Mouse (Mus musculus) heart, adult 2 months (tissue): ENCODE measurements around the gene Rit1. TPM values are rescaled to one million over a fixed set of nuclear protein-coding genes. Genes with fewer than 3 reads are reported as not detected.
"Not testable (repeated sequence)": the region's sequence is repeated elsewhere in the genome, so short reads cannot be mapped to it uniquely, and the experiment has no call there.

ENCODE experiments used
- DNase-seq, 2 experiments: peaks; one replicate each; pipeline ENCODE4 v3.0.0; 2021
- H3K27ac ChIP-seq: fragments of 200-600 bp; 2 replicates; pipeline ENCODE4 v1.8.1; 2022
- H3K27me3 ChIP-seq: fragments of 200-500 bp; 2 replicates; pipeline ENCODE4 v1.6.1; 2012; ENCODE audit warnings: mild to moderate bottlenecking, low read length, inconsistent platforms, mixed read lengths; ENCODE audit not compliant: control insufficient read depth, insufficient read depth
- H3K36me3 ChIP-seq: fragments of 200-500 bp; 2 replicates; pipeline ENCODE4 v1.6.1; 2012; ENCODE audit warnings: low read length, inconsistent platforms; ENCODE audit not compliant: control insufficient read depth, insufficient read depth
- H3K4me1 ChIP-seq: fragments of 200-500 bp; 2 replicates; pipeline ENCODE4 v1.6.1; 2011; ENCODE audit warnings: low read length; ENCODE audit not compliant: control insufficient read depth, insufficient read depth
- H3K4me3 ChIP-seq: fragments of 200-600 bp; 2 replicates; pipeline ENCODE4 v1.8.1; 2022
- H3K79me2 ChIP-seq: fragments of 200-500 bp; replicated peaks from 2 replicates; pipeline ENCODE4 v1.6.1; 2012; ENCODE audit warnings: mild to moderate bottlenecking, inconsistent platforms, low read length, moderate library complexity, mixed read lengths; ENCODE audit not compliant: control insufficient read depth, insufficient read depth
- H3K9ac ChIP-seq: fragments of 200-500 bp; 2 replicates; pipeline ENCODE4 v1.6.1; 2012; ENCODE audit warnings: low read depth, mild to moderate bottlenecking, control low read depth, inconsistent platforms, low read length, mixed read lengths
- CTCF ChIP-seq: fragments of 200-600 bp; IDR thresholded peaks from 2 replicates; pipeline ENCODE4 v1.8.1; 2022; ENCODE audit warnings: antibody characterized with exemption, mild to moderate bottlenecking, moderate library complexity
- EP300 ChIP-seq: fragments of 200-500 bp; IDR thresholded peaks from 2 replicates; pipeline ENCODE4 v1.6.1; 2011; ENCODE audit warnings: low read depth, low read length, control low read depth; ENCODE audit not compliant: insufficient read depth
- POLR2A ChIP-seq: fragments of 200-500 bp; IDR thresholded peaks from 2 replicates; pipeline ENCODE4 v1.6.1; 2011; ENCODE audit warnings: mild to moderate bottlenecking, low read depth, low read length, control low read depth; ENCODE audit not compliant: insufficient read depth
- WGBS: fragments of 180-500 bp; shearing (Covaris S2); methylation state at CpG from one replicate; pipeline ENCODE4 v1.1.7; 2018; 5-methylcytosine and 5-hydroxymethylcytosine counted together
- intact Hi-C: fragments of 180-260 bp; cut with DNase I; formaldehyde crosslinking; loops from one replicate; pipeline ENCODE4 v1.15.1; 2025
- polyA plus RNA-seq: library from polyadenylated mRNA; depleted of rRNA; stranded (reverse); fragments of >200 nt; gene quantifications from 2 replicates; pipeline ENCODE4 v1.2.3, GENCODE M21; 2012
- total RNA-seq, 2 experiments: library from RNA; stranded (reverse); gene quantifications; 2 replicates each; pipeline ENCODE4 v1.2.3; 2021

Gene Rit1
- total and polyA plus RNA-seq, 3 experiments = 57.0 to 98.3 (median 66.6) TPM

- no peaks in the 10 kb centered on the region for H3K79me2 ChIP-seq
- no peak overlapping the region for H3K4me3 ChIP-seq
- peak in 1 of 2 experiments; percentile 16 for DNase-seq
- intact Hi-C loops = loop anchor here (10.0 kb wide), 1 partner anchor 335 kb away; no protein-coding TSS in a partner anchor
- 0 out of 2 replicates have a peak, but pooled peaks cover 2% of the 10 kb centered on the region for H3K4me1 ChIP-seq
- H3K36me3 ChIP-seq = peaks cover 46% of the 10 kb centered on the region
- no peak for TF ChIP-seq POLR2A
- no peak for TF ChIP-seq CTCF
- TF ChIP-seq EP300 = no peak
- H3K9ac ChIP-seq = no peak overlapping the region
- WGBS = 67% methylated on average over 3 of the region's 3 CpGs
- H3K27me3 ChIP-seq = no peaks in the 10 kb centered on the region
- H3K27ac ChIP-seq = peak overlapping the region; percentile 71; the same call in 1 of the 2 replicates
These were observed 16.4 kb upstream of the Rit1 start for GRCm38 (mm10) chr3:88700247-88700646.

- Histone ChIP-seq H3K27ac (peak overlapping the region; percentile 71), H3K4me1 (0 out of 2 replicates have a peak, but pooled peaks cover 2% of the 10 kb centered on the region), H3K4me3 (no peak overlapping the region), H3K79me2 (no peaks in the 10 kb centered on the region), H3K9ac (no peak overlapping the region), H3K36me3 (peaks cover 47% of the 10 kb centered on the region), H3K27me3 (no peaks in the 10 kb centered on the region)
- intact Hi-C loops = loop anchor here (10.0 kb wide), 1 partner anchor 334 kb away; no protein-coding TSS in a partner anchor
- DNase-seq = no peak
- TF ChIP-seq POLR2A = no peak
- no peak for TF ChIP-seq EP300
- no peak for TF ChIP-seq CTCF
- 41% methylated on average over 3 of the region's 3 CpGs for WGBS
These were observed 15.4 kb upstream of the Rit1 start for GRCm38 (mm10) chr3:88701222-88701621.

- Histone ChIP-seq H3K36me3 (peaks cover 29% of the 10 kb centered on the region), H3K4me3 (no peak overlapping the region), H3K79me2 (peaks cover 3% of the 10 kb centered on the region), H3K4me1 (peaks cover 4% of the 10 kb centered on the region), H3K9ac (no peak overlapping the region), H3K27ac (no peak overlapping the region), H3K27me3 (no peaks in the 10 kb centered on the region)
- no peak for TF ChIP-seq POLR2A
- no peak for TF ChIP-seq EP300
- TF ChIP-seq CTCF = no peak
- WGBS = 89% methylated on average over 4 of the region's 4 CpGs
- intact Hi-C loops = loop anchor here (2.0 kb wide), 1 partner anchor 27 kb away; no protein-coding TSS in a partner anchor
- no peak for DNase-seq
These were observed 2.9 kb upstream of the Rit1 start for GRCm38 (mm10) chr3:88713709-88714108.

- Histone ChIP-seq H3K27ac (no peak overlapping the region), H3K79me2 (peaks cover 3% of the 10 kb centered on the region), H3K9ac (no peak overlapping the region), H3K27me3 (no peaks in the 10 kb centered on the region), H3K4me3 (no peak overlapping the region), H3K36me3 (peaks cover 27% of the 10 kb centered on the region), H3K4me1 (peaks cover 11% of the 10 kb centered on the region)
- intact Hi-C loops = loop anchor here (2.0 kb wide), 1 partner anchor 28 kb away; no protein-coding TSS in a partner anchor
- DNase-seq = no peak
- 73% methylated on average over 2 of the region's 2 CpGs for WGBS
- TF ChIP-seq CTCF (no peak), EP300 (no peak), POLR2A (no peak)
These were observed 1.9 kb upstream of the Rit1 start for GRCm38 (mm10) chr3:88714725-88715124.

GRCm38 (mm10) chr3:88715716-88716115, 922 bp upstream of the Rit1 start:
- 89% methylated on average over 5 of the region's 5 CpGs for WGBS
- not testable (repeated sequence) for H3K4me3 ChIP-seq, H3K9ac ChIP-seq, H3K27me3 ChIP-seq, H3K79me2 ChIP-seq, DNase-seq, H3K27ac ChIP-seq
- H3K4me1 ChIP-seq = peaks cover 12% of the 10 kb centered on the region
- H3K36me3 ChIP-seq = peaks cover 30% of the 10 kb centered on the region
- intact Hi-C loops = loop anchor here (2.0 kb wide), 1 partner anchor 29 kb away; no protein-coding TSS in a partner anchor

- intact Hi-C loops = no loop called here
- TF ChIP-seq CTCF = no peak
- 0 out of 2 replicates have a peak, but pooled peaks have one; percentile 1 for TF ChIP-seq POLR2A
- no peak for TF ChIP-seq EP300
- H3K9ac ChIP-seq = peak overlapping the region; percentile 89
- H3K4me3 ChIP-seq = peak overlapping the region; percentile 71
- H3K27ac ChIP-seq = peak overlapping the region; percentile 96
- no peaks in the 10 kb centered on the region for H3K27me3 ChIP-seq
- 0% methylated on average over 9 of the region's 9 CpGs for WGBS
- peaks cover 4% of the 10 kb centered on the region for H3K79me2 ChIP-seq
- peak; percentile 50 to 63 for DNase-seq
- peaks cover 12% of the 10 kb centered on the region for H3K4me1 ChIP-seq
- peaks cover 26% of the 10 kb centered on the region for H3K36me3 ChIP-seq
These were observed 660 bp downstream of the Rit1 start for GRCm38 (mm10) chr3:88717198-88717798.
